In the genomic region with DNA sequence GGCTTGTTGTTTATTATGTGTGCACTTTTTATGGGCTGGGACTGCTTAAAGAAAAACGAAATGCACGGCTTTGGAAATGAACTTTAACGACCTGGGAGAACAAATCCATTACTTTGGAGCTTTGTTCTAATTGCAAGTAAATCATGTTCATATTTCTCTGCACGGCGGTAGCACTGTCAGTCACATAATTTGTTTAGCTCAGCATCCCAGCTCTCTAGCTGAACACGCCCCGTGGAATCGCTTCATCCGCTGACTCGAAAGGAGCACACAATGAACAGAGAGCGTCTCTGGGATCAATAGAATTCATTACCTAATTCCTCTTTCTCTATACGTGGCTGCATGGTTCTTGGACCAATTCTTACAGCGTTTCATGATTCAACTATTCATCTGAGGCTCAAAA, we compare ENCODE assay signal across 22 mouse cellular contexts.
A peak's percentile ranks its signal among the peaks of the same experiment; 100 is the strongest.
DNase-seq lines count a peak whose midpoint lies in the region; ATAC-seq and TF ChIP-seq lines count a peak whose summit lies in the region.
"Had no signal": no experiment of that assay in that cellular context is flagged by ENCODE, and none has a peak within 500 bp of the region (broad histone marks: within the 10 kb centered on the region; RNA-seq: fewer than 3 reads in every experiment).

No protein-coding gene starts in this region.

- no peak for DNase-seq in hindbrain, embryonic 11.5 days (ENCODE audit: low spot score)
- no peak for DNase-seq in hindbrain, postnatal 0 days (ENCODE audit: low spot score)
- DNase-seq in midbrain, embryonic 14.5 days: peak; percentile 48
- no peak for DNase-seq in hindbrain, embryonic 14.5 days (ENCODE audit: low spot score)
- DNase-seq: adrenal gland, postnatal 36 days; B cell, adult 2 months; cerebellum, adult 2 months; heart, postnatal 10 days; kidney, postnatal 4 days; lung, postnatal 4 days; right cerebral cortex, postnatal 14 days had no signal

- no peak for ATAC-seq in hindbrain, embryonic 11.5 days (ENCODE audit: low FRiP score)
- ATAC-seq in hindbrain, postnatal 0 days: no peak
- ATAC-seq in midbrain, embryonic 14.5 days (ENCODE audit: low FRiP score, low TSS enrichment): no peak
- no peak for ATAC-seq in midbrain, embryonic 16.5 days
- no peak for ATAC-seq in hindbrain, embryonic 14.5 days (ENCODE audit: low FRiP score)
- peak; percentile 65 for ATAC-seq in neural tube, embryonic 15.5 days (ENCODE audit: low FRiP score)
- ATAC-seq in megakaryocyte progenitor cell, adult 5-6 weeks (replicated peaks; ENCODE audit: poor library complexity): no peak
- ATAC-seq: intestine, postnatal 0 days; Patski had no signal

- no peak for TF ChIP-seq CTCF in hindbrain, postnatal 0 days (IDR thresholded peaks at IDR 0.05; ENCODE audit: low read depth)

- no peaks in the 10 kb centered on the region for H3K4me1 ChIP-seq in hindbrain, embryonic 11.5 days (replicated peaks; ENCODE audit: control insufficient read depth, insufficient read depth, low read length)
- no peaks in the 10 kb centered on the region for H3K4me1 ChIP-seq in hindbrain, postnatal 0 days (ENCODE audit: insufficient read depth, low read length)
- H3K4me1 ChIP-seq in midbrain, embryonic 14.5 days (ENCODE audit: control insufficient read depth, insufficient read depth, low read length): peaks cover under 1% of the 10 kb centered on the region; the same call in 1 of the 2 replicates
- peaks cover 2% of the 10 kb centered on the region; the same call in 1 of the 2 replicates for H3K4me1 ChIP-seq in midbrain, embryonic 16.5 days (ENCODE audit: control insufficient read depth, insufficient read depth, low read length)
- H3K4me1 ChIP-seq in hindbrain, embryonic 14.5 days (replicated peaks; ENCODE audit: control insufficient read depth, insufficient read depth, low read length): 0 out of 2 replicates have a peak, but pooled peaks cover 7% of the 10 kb centered on the region
- H3K4me1 ChIP-seq in neural tube, embryonic 15.5 days: peaks cover 4% of the 10 kb centered on the region
- H3K4me1 ChIP-seq: embryonic facial prominence, embryonic 10.5 days had no signal

- no peak overlapping the region for H3K9ac ChIP-seq in hindbrain, embryonic 11.5 days (ENCODE audit: low read depth, low read length)
- no peak overlapping the region for H3K9ac ChIP-seq in hindbrain, postnatal 0 days (replicated peaks; ENCODE audit: low read length)
- H3K9ac ChIP-seq in midbrain, embryonic 14.5 days (replicated peaks; ENCODE audit: low read length): no peak overlapping the region
- H3K9ac ChIP-seq in midbrain, embryonic 16.5 days (ENCODE audit: low read depth, low read length): no peak overlapping the region
- no peak overlapping the region for H3K9ac ChIP-seq in hindbrain, embryonic 14.5 days
- H3K9ac ChIP-seq in neural tube, embryonic 15.5 days (replicated peaks): no peak overlapping the region
- H3K9ac ChIP-seq: heart, embryonic 12.5 days had no signal

- 78% methylated on average over 13 of the region's 13 CpGs for WGBS in hindbrain, embryonic 11.5 days
- 52% methylated on average over 13 of the region's 13 CpGs for WGBS in hindbrain, postnatal 0 days
- 61% methylated on average over 13 of the region's 13 CpGs for WGBS in midbrain, embryonic 14.5 days
- WGBS in midbrain, embryonic 16.5 days: 58% methylated on average over 13 of the region's 13 CpGs
- WGBS in hindbrain, embryonic 14.5 days: 49% methylated on average over 13 of the region's 13 CpGs
- 38% methylated on average over 13 of the region's 13 CpGs for WGBS in neural tube, embryonic 15.5 days

- no peaks in the 10 kb centered on the region for H3K27me3 ChIP-seq in hindbrain, embryonic 11.5 days (ENCODE audit: control insufficient read depth, insufficient read depth, low read length)
- H3K27me3 ChIP-seq in hindbrain, postnatal 0 days (ENCODE audit: insufficient read depth, low read length): no peaks in the 10 kb centered on the region
- no peaks in the 10 kb centered on the region for H3K27me3 ChIP-seq in midbrain, embryonic 14.5 days (ENCODE audit: control insufficient read depth, insufficient read depth, low read length)
- no peaks in the 10 kb centered on the region for H3K27me3 ChIP-seq in midbrain, embryonic 16.5 days (ENCODE audit: control insufficient read depth, insufficient read depth, low read depth, low read length)
- H3K27me3 ChIP-seq in hindbrain, embryonic 14.5 days (ENCODE audit: control insufficient read depth, insufficient read depth, low read length): no peaks in the 10 kb centered on the region
- no peaks in the 10 kb centered on the region for H3K27me3 ChIP-seq in neural tube, embryonic 15.5 days (replicated peaks)
- H3K27me3 ChIP-seq: CH12.LX; heart, embryonic 12.5 days; Patski had no signal

- no peaks in the 10 kb centered on the region for H3K9me3 ChIP-seq in hindbrain, embryonic 11.5 days (ENCODE audit: control insufficient read depth, low read length)
- no peaks in the 10 kb centered on the region for H3K9me3 ChIP-seq in hindbrain, postnatal 0 days (ENCODE audit: low read length)
- no peaks in the 10 kb centered on the region for H3K9me3 ChIP-seq in midbrain, embryonic 14.5 days (ENCODE audit: control insufficient read depth, low read length)
- no peaks in the 10 kb centered on the region for H3K9me3 ChIP-seq in midbrain, embryonic 16.5 days (replicated peaks; ENCODE audit: control insufficient read depth, low read length, poor library complexity, severe bottlenecking)
- no peaks in the 10 kb centered on the region for H3K9me3 ChIP-seq in hindbrain, embryonic 14.5 days (ENCODE audit: control insufficient read depth, low read length)
- H3K9me3 ChIP-seq in neural tube, embryonic 15.5 days (replicated peaks): no peaks in the 10 kb centered on the region
- H3K9me3 ChIP-seq: embryonic facial prominence, embryonic 10.5 days; heart, embryonic 12.5 days had no signal

- no peaks in the 10 kb centered on the region; the same call in 1 of the 2 replicates for H3K36me3 ChIP-seq in hindbrain, embryonic 11.5 days (ENCODE audit: control insufficient read depth, insufficient read depth, low read length)
- peaks cover 31% of the 10 kb centered on the region for H3K36me3 ChIP-seq in hindbrain, postnatal 0 days (ENCODE audit: insufficient read depth, low read length)
- peaks cover 64% of the 10 kb centered on the region for H3K36me3 ChIP-seq in midbrain, embryonic 14.5 days (ENCODE audit: control insufficient read depth, insufficient read depth, low read length)
- H3K36me3 ChIP-seq in midbrain, embryonic 16.5 days (ENCODE audit: control insufficient read depth, insufficient read depth, low read length): peaks cover 24% of the 10 kb centered on the region
- peaks cover 68% of the 10 kb centered on the region for H3K36me3 ChIP-seq in hindbrain, embryonic 14.5 days (replicated peaks; ENCODE audit: control insufficient read depth, insufficient read depth)
- peaks cover 40% of the 10 kb centered on the region for H3K36me3 ChIP-seq in neural tube, embryonic 15.5 days
- H3K36me3 ChIP-seq: G1E had no signal

- H3K4me2 ChIP-seq in hindbrain, embryonic 11.5 days (replicated peaks; ENCODE audit: low read depth, low read length): no peak overlapping the region
- H3K4me2 ChIP-seq in hindbrain, postnatal 0 days (ENCODE audit: low read depth, low read length): no peak overlapping the region
- H3K4me2 ChIP-seq in midbrain, embryonic 14.5 days (ENCODE audit: low read length): no peak overlapping the region
- H3K4me2 ChIP-seq in midbrain, embryonic 16.5 days (ENCODE audit: low read length): no peak overlapping the region
- no peak overlapping the region for H3K4me2 ChIP-seq in hindbrain, embryonic 14.5 days (replicated peaks)
- no peak overlapping the region for H3K4me2 ChIP-seq in neural tube, embryonic 15.5 days
- H3K4me2 ChIP-seq: heart, embryonic 12.5 days had no signal

- peak overlapping the region; percentile 67; the same call in 1 of the 2 replicates for H3K27ac ChIP-seq in hindbrain, embryonic 11.5 days (ENCODE audit: low read depth, low read length)
- no peak overlapping the region for H3K27ac ChIP-seq in hindbrain, postnatal 0 days
- H3K27ac ChIP-seq in midbrain, embryonic 14.5 days (replicated peaks; ENCODE audit: low read depth, low read length): peak overlapping the region; percentile 45; the same call in 1 of the 2 replicates
- H3K27ac ChIP-seq in midbrain, embryonic 16.5 days (ENCODE audit: low read length): no peak overlapping the region
- peak overlapping the region; percentile 27 for H3K27ac ChIP-seq in hindbrain, embryonic 14.5 days
- H3K27ac ChIP-seq in neural tube, embryonic 15.5 days (replicated peaks): peak overlapping the region; percentile 9; the same call in 1 of the 2 replicates
- H3K27ac ChIP-seq: embryonic facial prominence, embryonic 10.5 days; stomach, postnatal 0 days had no signal

- H3K4me3 ChIP-seq in hindbrain, embryonic 11.5 days (ENCODE audit: low read depth, low read length): no peak overlapping the region
- H3K4me3 ChIP-seq in hindbrain, postnatal 0 days (ENCODE audit: low read length): no peak overlapping the region
- no peak overlapping the region for H3K4me3 ChIP-seq in midbrain, embryonic 14.5 days (replicated peaks; ENCODE audit: low read depth, low read length)
- no peak overlapping the region for H3K4me3 ChIP-seq in midbrain, embryonic 16.5 days (ENCODE audit: low read depth, low read length)
- H3K4me3 ChIP-seq in hindbrain, embryonic 14.5 days (replicated peaks; ENCODE audit: low read length): no peak overlapping the region
- no peak overlapping the region for H3K4me3 ChIP-seq in neural tube, embryonic 15.5 days (replicated peaks)
- H3K4me3 ChIP-seq: embryonic facial prominence, embryonic 10.5 days; heart, embryonic 12.5 days; myocyte had no signal

Comparison
In these comparisons a context has a peak if more than half of its experiments do, and no peak if none do; other contexts are left out.
1. H3K27ac ChIP-seq: peak in hindbrain, embryonic 11.5 days (single experiment), midbrain, embryonic 14.5 days (single experiment), hindbrain, embryonic 14.5 days (single experiment) and neural tube, embryonic 15.5 days (single experiment); none in hindbrain, postnatal 0 days (single experiment) and midbrain, embryonic 16.5 days (single experiment).